Mouse (Mus musculus): ENCODE measurements around the gene Rsbn1l. TPM values are rescaled to one million over a fixed set of nuclear protein-coding genes. Genes with fewer than 3 reads are reported as not detected.

Gene Rsbn1l
- polyA plus RNA-seq, 1 experiment from 2014 or later: 4.6 TPM

DNA sequence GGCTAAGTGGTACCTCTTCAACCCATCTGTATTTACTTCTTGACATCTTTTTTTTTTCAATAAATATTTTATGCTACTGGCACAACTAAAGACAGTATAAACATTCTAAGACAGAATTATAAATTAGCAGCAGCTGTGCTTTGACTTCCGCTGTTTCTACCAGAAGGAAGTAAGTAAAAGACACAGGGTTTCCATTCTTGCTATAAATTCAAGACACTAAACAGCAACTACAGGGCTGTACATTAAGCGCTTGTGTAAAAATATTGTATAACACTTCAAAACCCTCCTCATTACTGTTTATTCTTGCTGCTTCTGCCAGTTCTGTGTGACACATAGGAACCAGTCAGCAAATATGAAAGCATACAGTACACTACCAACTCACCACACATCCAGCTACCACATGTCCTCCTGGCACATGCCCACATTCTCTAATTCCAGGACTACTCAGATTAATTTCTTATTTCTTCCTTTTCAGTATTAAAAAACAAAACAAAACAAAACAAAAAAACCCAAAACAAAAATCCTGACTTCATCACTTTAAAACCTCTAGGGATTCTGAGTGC, 90.9 kb downstream of the Rsbn1l start:
- Histone ChIP-seq H3K36me3 (ENCODE audit: control insufficient read depth, insufficient read depth, low read length) (no peaks in the 10 kb centered on the region), H3K27me3 (ENCODE audit: control insufficient read depth, insufficient read depth, low read length) (no peaks in the 10 kb centered on the region), H3K4me2 (ENCODE audit: low read depth, low read length) (no peak overlapping the region), H3K9ac (ENCODE audit: low read length) (no peak overlapping the region), H3K4me1 (ENCODE audit: control insufficient read depth, insufficient read depth, low read length) (peaks cover 6% of the 10 kb centered on the region; the same call in 1 of the 2 replicates), H3K27ac (ENCODE audit: low read length) (no peak overlapping the region), H3K9me3 (replicated peaks; ENCODE audit: control insufficient read depth, low read length) (no peaks in the 10 kb centered on the region), H3K4me3 (replicated peaks; ENCODE audit: low read length) (no peak overlapping the region)
- 48% methylated on average over 2 of the region's 2 CpGs for WGBS
- ATAC-seq (ENCODE audit: insufficient read depth, low FRiP score): no peak

DNA sequence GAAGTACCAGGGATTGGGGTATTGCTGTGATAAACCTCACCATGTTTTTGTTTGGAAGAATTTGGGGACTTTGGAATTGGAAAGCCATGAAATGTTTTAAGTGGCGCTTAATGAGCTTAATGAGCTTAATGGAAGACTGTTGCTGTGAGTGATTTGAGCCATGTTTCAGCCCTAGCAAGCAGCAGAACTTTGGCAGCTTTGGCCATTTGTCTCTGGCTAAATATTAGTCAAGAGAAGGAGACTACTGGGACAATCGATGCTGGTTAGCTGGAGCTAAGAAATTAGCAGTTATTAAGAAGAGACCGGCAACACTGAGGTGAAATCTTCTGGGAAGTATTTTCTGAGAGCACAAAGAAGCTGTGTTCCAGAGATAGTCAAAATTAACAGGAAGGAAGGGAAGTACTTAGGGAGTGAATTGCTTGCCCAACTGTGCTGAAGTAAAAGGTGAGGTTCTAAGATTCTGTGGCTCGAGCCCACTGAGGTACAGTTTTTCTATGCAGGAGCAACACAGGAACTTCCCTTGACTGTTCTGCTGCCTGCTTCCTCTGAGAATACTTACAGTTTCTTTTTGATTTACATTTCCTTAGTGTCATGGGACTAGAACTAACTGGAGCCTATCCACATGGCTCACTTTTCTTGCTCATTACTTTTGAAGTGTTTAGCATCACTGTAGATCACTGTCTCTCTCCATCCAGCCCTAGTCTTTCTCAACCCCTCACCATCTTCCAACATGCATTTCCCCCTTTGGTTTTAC, 91.8 kb downstream of the Rsbn1l start:
- Histone ChIP-seq H3K36me3 (ENCODE audit: control insufficient read depth, insufficient read depth, low read length) (no peaks in the 10 kb centered on the region), H3K4me3 (replicated peaks; ENCODE audit: low read length) (no peak overlapping the region), H3K9ac (ENCODE audit: low read length) (no peak overlapping the region), H3K4me2 (ENCODE audit: low read depth, low read length) (no peak overlapping the region), H3K27me3 (ENCODE audit: control insufficient read depth, insufficient read depth, low read length) (no peaks in the 10 kb centered on the region), H3K9me3 (replicated peaks; ENCODE audit: control insufficient read depth, low read length) (no peaks in the 10 kb centered on the region), H3K4me1 (ENCODE audit: control insufficient read depth, insufficient read depth, low read length) (peaks cover 6% of the 10 kb centered on the region; the same call in 1 of the 2 replicates), H3K27ac (ENCODE audit: low read length) (no peak overlapping the region)
- no peak for ATAC-seq (ENCODE audit: insufficient read depth, low FRiP score)
- 66% methylated on average over 4 of the region's 4 CpGs for WGBS

DNA sequence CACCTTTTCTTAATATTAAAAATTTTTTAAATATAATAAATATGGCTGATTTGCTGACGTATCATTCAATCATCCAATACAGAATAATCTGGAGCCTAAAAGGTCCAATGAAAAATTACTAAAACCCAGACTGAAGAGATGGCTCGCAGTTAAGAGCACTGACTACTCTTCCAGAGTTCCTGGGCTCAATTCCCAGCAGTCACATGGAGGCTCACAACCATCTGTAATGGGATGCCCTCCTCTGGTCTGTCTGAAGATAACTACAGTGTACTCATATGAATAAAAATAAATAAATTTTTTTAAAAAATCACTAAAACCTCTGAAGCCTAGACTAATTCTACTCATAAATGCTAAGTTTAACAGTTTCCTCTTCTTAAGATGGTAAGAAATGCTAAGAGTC, 94.3 kb downstream of the Rsbn1l start:
- WGBS: 93% methylated on average over 2 of the region's 2 CpGs
- no peak overlapping the region for H3K4me2 ChIP-seq (ENCODE audit: low read depth, low read length)
- no peaks in the 10 kb centered on the region for H3K36me3 ChIP-seq (ENCODE audit: control insufficient read depth, insufficient read depth, low read length)
- no peaks in the 10 kb centered on the region for H3K9me3 ChIP-seq (replicated peaks; ENCODE audit: control insufficient read depth, low read length)
- H3K27ac ChIP-seq (ENCODE audit: low read length): no peak overlapping the region
- peaks cover 6% of the 10 kb centered on the region; the same call in 1 of the 2 replicates for H3K4me1 ChIP-seq (ENCODE audit: control insufficient read depth, insufficient read depth, low read length)
- H3K27me3 ChIP-seq (ENCODE audit: control insufficient read depth, insufficient read depth, low read length): no peaks in the 10 kb centered on the region
- H3K9ac ChIP-seq (ENCODE audit: low read length): no peak overlapping the region
- no peak for ATAC-seq (ENCODE audit: insufficient read depth, low FRiP score)
- H3K4me3 ChIP-seq (replicated peaks; ENCODE audit: low read length): no peak overlapping the region

DNA sequence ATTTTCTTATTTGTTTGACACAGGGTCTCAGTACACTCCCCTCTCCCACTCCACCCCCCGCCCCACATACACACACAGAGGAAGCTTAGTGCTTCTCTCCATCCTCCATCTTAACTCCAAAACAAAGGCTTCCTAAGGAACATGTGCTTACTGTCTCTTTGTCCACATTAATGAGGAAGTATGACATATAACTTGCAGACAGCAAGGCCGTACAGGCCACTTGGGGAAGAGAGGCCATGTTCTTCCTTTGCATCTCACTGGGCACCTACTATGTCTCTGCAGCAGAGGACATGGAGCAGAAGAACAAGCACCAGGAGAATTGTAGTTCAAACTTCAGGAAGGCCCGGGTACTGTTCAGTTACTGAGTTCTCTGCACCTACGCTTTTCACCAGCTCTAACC, 95.6 kb downstream of the Rsbn1l start:
- H3K27me3 ChIP-seq (ENCODE audit: control insufficient read depth, insufficient read depth, low read length): no peaks in the 10 kb centered on the region
- no peak overlapping the region for H3K9ac ChIP-seq (ENCODE audit: low read length)
- ATAC-seq (ENCODE audit: insufficient read depth, low FRiP score): no peak

DNA sequence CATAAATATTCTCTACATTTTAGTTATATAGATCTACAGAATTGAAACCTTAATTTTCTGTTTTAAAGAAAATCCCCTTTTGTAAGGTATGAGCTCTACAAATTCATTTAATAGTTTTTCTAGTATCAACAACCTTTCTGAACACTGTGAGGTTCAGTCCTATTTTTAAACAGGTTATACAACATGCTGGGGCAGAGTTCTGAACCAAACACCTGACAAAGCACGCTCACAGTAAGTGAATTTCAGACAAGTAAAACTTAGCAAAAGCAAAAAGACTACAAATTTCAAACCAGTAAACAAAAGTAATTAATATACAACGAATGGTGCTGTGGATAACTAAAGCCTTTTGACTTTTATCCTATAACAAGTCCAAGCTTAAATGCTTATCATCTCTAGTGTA, 97.8 kb downstream of the Rsbn1l start:
- no peak overlapping the region for H3K27ac ChIP-seq (ENCODE audit: low read length)
- H3K27me3 ChIP-seq (ENCODE audit: control insufficient read depth, insufficient read depth, low read length): no peaks in the 10 kb centered on the region
- H3K4me2 ChIP-seq (ENCODE audit: low read depth, low read length): no peak overlapping the region
- no peak overlapping the region for H3K9ac ChIP-seq (ENCODE audit: low read length)
- WGBS: 78% methylated on average over 2 of the region's 2 CpGs
- ATAC-seq (ENCODE audit: insufficient read depth, low FRiP score): no peak
- H3K36me3 ChIP-seq (ENCODE audit: control insufficient read depth, insufficient read depth, low read length): no peaks in the 10 kb centered on the region
- no peaks in the 10 kb centered on the region for H3K4me1 ChIP-seq (ENCODE audit: control insufficient read depth, insufficient read depth, low read length)
- H3K4me3 ChIP-seq (replicated peaks; ENCODE audit: low read length): no peak overlapping the region
- H3K9me3 ChIP-seq (replicated peaks; ENCODE audit: control insufficient read depth, low read length): no peaks in the 10 kb centered on the region

More for the DNA sequence above, 95.6 kb downstream of the Rsbn1l start:
- no peaks in the 10 kb centered on the region for H3K9me3 ChIP-seq (replicated peaks; ENCODE audit: control insufficient read depth, low read length)
- no peaks in the 10 kb centered on the region for H3K4me1 ChIP-seq (ENCODE audit: control insufficient read depth, insufficient read depth, low read length)
- no peaks in the 10 kb centered on the region for H3K36me3 ChIP-seq (ENCODE audit: control insufficient read depth, insufficient read depth, low read length)
- no peak overlapping the region for H3K27ac ChIP-seq (ENCODE audit: low read length)
- 86% methylated on average over 4 of the region's 4 CpGs for WGBS
- no peak overlapping the region for H3K4me2 ChIP-seq (ENCODE audit: low read depth, low read length)
- H3K4me3 ChIP-seq (replicated peaks; ENCODE audit: low read length): no peak overlapping the region

DNA sequence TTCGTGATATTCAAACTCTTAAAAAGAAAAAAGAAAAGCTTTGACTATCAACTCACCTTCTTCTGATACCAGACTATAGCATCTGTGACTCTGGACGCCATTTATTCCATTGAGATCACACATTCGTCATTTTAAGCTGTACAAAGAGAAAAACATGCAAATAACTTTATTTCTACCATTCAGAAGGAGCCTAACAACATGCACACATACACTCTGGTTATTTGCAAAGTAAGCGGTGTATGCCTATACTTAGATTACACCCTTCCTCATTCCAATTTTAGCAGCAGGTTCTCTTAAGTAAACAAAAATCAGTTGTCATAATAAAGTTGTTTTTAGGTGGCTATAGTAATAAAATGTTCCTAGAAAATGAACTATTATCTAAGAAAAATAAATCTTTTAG, 101.1 kb downstream of the Rsbn1l start:
- Histone ChIP-seq H3K9me3 (replicated peaks; ENCODE audit: control insufficient read depth, low read length) (no peaks in the 10 kb centered on the region), H3K27ac (ENCODE audit: low read length) (no peak overlapping the region), H3K4me3 (replicated peaks; ENCODE audit: low read length) (no peak overlapping the region), H3K36me3 (ENCODE audit: control insufficient read depth, insufficient read depth, low read length) (no peaks in the 10 kb centered on the region), H3K4me1 (ENCODE audit: control insufficient read depth, insufficient read depth, low read length) (no peaks in the 10 kb centered on the region), H3K4me2 (ENCODE audit: low read depth, low read length) (no peak overlapping the region), H3K27me3 (ENCODE audit: control insufficient read depth, insufficient read depth, low read length) (no peaks in the 10 kb centered on the region), H3K9ac (ENCODE audit: low read length) (no peak overlapping the region)
- no peak for ATAC-seq (ENCODE audit: insufficient read depth, low FRiP score)
- WGBS: 82% methylated on average over 4 of the region's 4 CpGs

DNA sequence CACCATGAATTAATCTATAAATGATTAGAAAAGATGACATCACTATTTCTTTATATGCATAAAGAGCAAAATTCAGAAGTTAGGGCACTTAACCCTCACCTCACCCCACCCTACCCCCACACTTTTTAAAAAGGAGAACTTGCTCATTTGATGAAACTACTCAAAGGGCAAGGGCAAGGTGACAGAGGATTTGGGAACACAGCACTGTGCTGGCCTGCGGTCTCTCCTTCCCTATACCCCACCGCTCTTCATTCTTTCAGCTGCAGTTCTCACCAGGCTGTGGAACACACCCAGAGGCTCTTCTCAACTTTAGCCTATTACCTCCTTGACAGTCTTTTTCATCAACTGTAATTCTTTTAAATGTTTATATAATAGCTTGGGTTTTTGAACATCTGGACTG, 109.2 kb downstream of the Rsbn1l start:
- Histone ChIP-seq H3K4me1 (ENCODE audit: control insufficient read depth, insufficient read depth, low read length) (no peaks in the 10 kb centered on the region), H3K4me2 (ENCODE audit: low read depth, low read length) (no peak overlapping the region), H3K36me3 (ENCODE audit: control insufficient read depth, insufficient read depth, low read length) (no peaks in the 10 kb centered on the region), H3K9me3 (replicated peaks; ENCODE audit: control insufficient read depth, low read length) (no peaks in the 10 kb centered on the region), H3K27ac (ENCODE audit: low read length) (no peak overlapping the region), H3K27me3 (ENCODE audit: control insufficient read depth, insufficient read depth, low read length) (no peaks in the 10 kb centered on the region), H3K4me3 (replicated peaks; ENCODE audit: low read length) (no peak overlapping the region), H3K9ac (ENCODE audit: low read length) (no peak overlapping the region)
- 80% methylated on average over 2 of the region's 2 CpGs for WGBS
- ATAC-seq (ENCODE audit: insufficient read depth, low FRiP score): no peak

DNA sequence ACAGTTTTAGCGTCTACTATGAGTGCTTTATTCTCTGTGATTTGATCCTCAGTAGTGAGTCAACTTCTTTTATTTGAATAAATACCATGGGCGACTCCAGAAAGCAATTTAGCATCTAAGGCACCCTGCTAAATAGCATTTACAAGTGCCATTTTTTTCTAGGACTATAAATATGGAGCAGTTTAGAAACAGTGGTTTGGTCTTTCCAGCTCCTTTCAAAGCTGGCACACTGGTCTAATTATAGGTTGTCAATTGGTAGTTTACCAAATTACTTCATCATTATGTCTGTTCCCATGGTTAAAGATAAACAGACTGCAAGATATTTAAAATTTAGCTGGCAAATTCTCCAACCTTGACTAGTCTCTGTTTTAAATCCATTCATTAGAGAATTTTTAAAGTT, 112.4 kb downstream of the Rsbn1l start:
- no peaks in the 10 kb centered on the region for H3K36me3 ChIP-seq (ENCODE audit: control insufficient read depth, insufficient read depth, low read length)
- no peaks in the 10 kb centered on the region for H3K4me1 ChIP-seq (ENCODE audit: control insufficient read depth, insufficient read depth, low read length)
- no peak overlapping the region for H3K4me3 ChIP-seq (replicated peaks; ENCODE audit: low read length)
- no peak overlapping the region for H3K4me2 ChIP-seq (ENCODE audit: low read depth, low read length)
- no peak overlapping the region for H3K27ac ChIP-seq (ENCODE audit: low read length)
- no peak overlapping the region for H3K9ac ChIP-seq (ENCODE audit: low read length)
- WGBS: 68% methylated on average over 2 of the region's 2 CpGs
- H3K27me3 ChIP-seq (ENCODE audit: control insufficient read depth, insufficient read depth, low read length): no peaks in the 10 kb centered on the region
- H3K9me3 ChIP-seq (replicated peaks; ENCODE audit: control insufficient read depth, low read length): no peaks in the 10 kb centered on the region
- no peak for ATAC-seq (ENCODE audit: insufficient read depth, low FRiP score)

DNA sequence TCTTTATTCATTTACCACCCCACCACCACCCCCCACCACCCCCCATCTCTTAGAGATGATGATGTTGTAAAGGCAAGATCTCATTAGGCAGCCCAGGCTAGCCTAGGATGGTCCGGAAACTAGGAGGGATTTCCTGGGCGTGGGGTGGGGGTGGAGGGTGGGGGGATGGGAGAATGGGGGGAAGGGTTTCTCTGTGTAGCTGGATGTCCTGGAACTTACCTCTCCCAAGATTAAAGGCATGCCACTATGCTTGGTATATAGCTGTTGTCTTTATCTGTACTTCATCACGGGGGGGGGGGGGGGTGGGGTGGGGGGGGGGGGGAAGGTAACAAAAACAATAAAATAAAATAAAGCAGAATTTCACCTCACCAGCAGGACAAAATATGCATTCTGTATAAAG, 112.8 kb downstream of the Rsbn1l start:
- Histone ChIP-seq H3K9me3 (replicated peaks; ENCODE audit: control insufficient read depth, low read length) (no peaks in the 10 kb centered on the region), H3K9ac (ENCODE audit: low read length) (no peak overlapping the region), H3K4me3 (replicated peaks; ENCODE audit: low read length) (no peak overlapping the region), H3K27me3 (ENCODE audit: control insufficient read depth, insufficient read depth, low read length) (no peaks in the 10 kb centered on the region), H3K4me1 (ENCODE audit: control insufficient read depth, insufficient read depth, low read length) (no peaks in the 10 kb centered on the region), H3K36me3 (ENCODE audit: control insufficient read depth, insufficient read depth, low read length) (no peaks in the 10 kb centered on the region), H3K27ac (ENCODE audit: low read length) (no peak overlapping the region), H3K4me2 (ENCODE audit: low read depth, low read length) (no peak overlapping the region)
- 100% methylated on average over 1 of the region's 3 CpGs for WGBS
- ATAC-seq (ENCODE audit: insufficient read depth, low FRiP score): no peak

Data from stomach, embryonic 16.5 days (tissue).